Mouse (Mus musculus): ENCODE data around the gene Tmem242. TPM values are rescaled to one million over a fixed set of nuclear protein-coding genes. Genes with fewer than 3 reads are reported as not detected.

Tmem242 gene
- polyA plus RNA-seq, 1 experiment from 2014 or later: 45.6 TPM

GRCm38 (mm10) chr17:5403885-5404284, 36.2 kb downstream of the Tmem242 start:
- no peak for ATAC-seq
- Histone ChIP-seq H3K27me3 (ENCODE audit: insufficient read depth, low read length) (no peaks in the 10 kb centered on the region), H3K27ac (ENCODE audit: low read depth) (no peak overlapping the region), H3K36me3 (replicated peaks; ENCODE audit: insufficient read depth, low read length) (no peaks in the 10 kb centered on the region), H3K9ac (replicated peaks) (no peak overlapping the region), H3K4me3 (ENCODE audit: low read depth, low read length) (no peak overlapping the region), H3K4me1 (ENCODE audit: insufficient read depth) (peaks cover 15% of the 10 kb centered on the region), H3K4me2 (ENCODE audit: low read depth, low read length) (no peak overlapping the region), H3K9me3 (ENCODE audit: low read length) (no peaks in the 10 kb centered on the region)
- no peak for DNase-seq
- 62% methylated on average over 6 of the region's 6 CpGs for WGBS (ENCODE audit: insufficient replicate concordance)
- TF ChIP-seq EP300 (IDR thresholded peaks at IDR 0.05; ENCODE audit: low read depth) (no peak), CTCF (IDR thresholded peaks at IDR 0.05; ENCODE audit: low read depth) (no peak)

DNA sequence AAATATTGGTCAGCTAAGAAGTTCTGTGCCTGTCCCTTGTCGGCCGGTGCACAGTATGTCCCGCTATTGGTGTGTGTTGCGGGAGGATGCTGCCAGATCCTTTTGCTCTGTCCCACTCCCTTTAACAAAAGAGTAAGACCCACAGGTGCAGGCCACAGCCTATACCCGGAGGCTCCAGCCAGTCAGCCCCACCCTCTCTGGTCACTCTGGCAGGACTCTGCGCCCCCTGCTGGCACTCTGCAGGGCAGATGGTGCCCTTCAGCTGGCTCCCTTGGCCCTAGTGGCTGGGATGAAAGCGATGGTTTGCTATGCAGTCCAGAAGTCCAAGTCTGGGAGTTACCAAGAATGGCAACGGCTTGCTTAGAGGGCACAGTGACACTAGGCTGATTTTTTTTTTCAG, 37.4 kb downstream of the Tmem242 start:
- ATAC-seq: peak; percentile 88
- H3K27me3 ChIP-seq (ENCODE audit: insufficient read depth, low read length): no peaks in the 10 kb centered on the region
- TF ChIP-seq CTCF (IDR thresholded peaks at IDR 0.05; ENCODE audit: low read depth) (peak; percentile 91), EP300 (IDR thresholded peaks at IDR 0.05; ENCODE audit: low read depth) (no peak)

DNA sequence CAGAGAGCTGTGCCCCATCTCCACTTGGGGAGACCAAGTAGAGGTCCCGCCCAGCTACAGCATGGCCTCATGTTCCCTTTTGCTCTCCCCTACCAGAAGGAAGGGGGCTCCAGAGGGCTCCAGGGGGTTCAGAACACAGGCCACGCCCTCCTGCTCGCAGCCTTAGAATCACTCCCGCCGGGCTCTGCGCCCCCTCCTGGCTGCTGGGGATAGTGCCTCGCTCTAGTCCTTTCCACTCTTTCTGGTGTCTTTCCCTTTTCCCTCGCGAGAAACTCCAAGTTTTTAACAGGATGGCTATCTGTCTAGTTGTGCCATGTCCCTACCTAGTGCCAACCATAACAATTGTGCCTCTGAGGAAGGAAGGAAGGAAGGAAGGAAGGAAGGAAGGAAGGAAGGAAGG, 38.0 kb downstream of the Tmem242 start:
- Histone ChIP-seq H3K4me3 (ENCODE audit: low read depth, low read length) (no peak overlapping the region), H3K27me3 (ENCODE audit: insufficient read depth, low read length) (no peaks in the 10 kb centered on the region), H3K4me2 (ENCODE audit: low read depth, low read length) (peak overlapping the region; percentile 59), H3K4me1 (ENCODE audit: insufficient read depth) (peaks cover 18% of the 10 kb centered on the region), H3K36me3 (replicated peaks; ENCODE audit: insufficient read depth, low read length) (no peaks in the 10 kb centered on the region), H3K27ac (ENCODE audit: low read depth) (no peak overlapping the region), H3K9me3 (ENCODE audit: low read length) (no peaks in the 10 kb centered on the region), H3K9ac (replicated peaks) (no peak overlapping the region)
- DNase-seq (peak; percentile 84), ATAC-seq (peak; percentile 73)
- TF ChIP-seq EP300 (IDR thresholded peaks at IDR 0.05; ENCODE audit: low read depth) (no peak), CTCF (IDR thresholded peaks at IDR 0.05; ENCODE audit: low read depth) (peak; percentile 83)
- WGBS (ENCODE audit: insufficient replicate concordance): 6% methylated on average over 9 of the region's 9 CpGs

More for the DNA sequence above, 37.4 kb downstream of the Tmem242 start:
- no peaks in the 10 kb centered on the region for H3K36me3 ChIP-seq (replicated peaks; ENCODE audit: insufficient read depth, low read length)
- H3K4me2 ChIP-seq (ENCODE audit: low read depth, low read length): peak overlapping the region; percentile 59; the same call in 1 of the 2 replicates
- H3K27ac ChIP-seq (ENCODE audit: low read depth): no peak overlapping the region
- H3K4me3 ChIP-seq (ENCODE audit: low read depth, low read length): no peak overlapping the region
- 34% methylated on average over 8 of the region's 8 CpGs for WGBS (ENCODE audit: insufficient replicate concordance)
- peaks cover 17% of the 10 kb centered on the region for H3K4me1 ChIP-seq (ENCODE audit: insufficient read depth)
- DNase-seq: peak; percentile 86
- H3K9ac ChIP-seq (replicated peaks): no peak overlapping the region
- H3K9me3 ChIP-seq (ENCODE audit: low read length): no peaks in the 10 kb centered on the region

GRCm38 (mm10) chr17:5401288-5401687, 38.8 kb downstream of the Tmem242 start:
- no peak for TF ChIP-seq CTCF (IDR thresholded peaks at IDR 0.05; ENCODE audit: low read depth)
- no peak for TF ChIP-seq EP300 (IDR thresholded peaks at IDR 0.05; ENCODE audit: low read depth)
- no peaks in the 10 kb centered on the region for H3K9me3 ChIP-seq (ENCODE audit: low read length)
- DNase-seq (no peak), ATAC-seq (no peak)
- WGBS (ENCODE audit: insufficient replicate concordance): 81% methylated on average over 10 of the region's 10 CpGs
- H3K4me3 ChIP-seq (ENCODE audit: low read depth, low read length): no peak overlapping the region
- no peaks in the 10 kb centered on the region for H3K36me3 ChIP-seq (replicated peaks; ENCODE audit: insufficient read depth, low read length)
- no peak overlapping the region for H3K27ac ChIP-seq (ENCODE audit: low read depth)
- no peaks in the 10 kb centered on the region for H3K27me3 ChIP-seq (ENCODE audit: insufficient read depth, low read length)
- no peak overlapping the region for H3K9ac ChIP-seq (replicated peaks)
- H3K4me1 ChIP-seq (ENCODE audit: insufficient read depth): peaks cover 14% of the 10 kb centered on the region; the same call in 1 of the 2 replicates
- no peak overlapping the region for H3K4me2 ChIP-seq (ENCODE audit: low read depth, low read length)

DNA sequence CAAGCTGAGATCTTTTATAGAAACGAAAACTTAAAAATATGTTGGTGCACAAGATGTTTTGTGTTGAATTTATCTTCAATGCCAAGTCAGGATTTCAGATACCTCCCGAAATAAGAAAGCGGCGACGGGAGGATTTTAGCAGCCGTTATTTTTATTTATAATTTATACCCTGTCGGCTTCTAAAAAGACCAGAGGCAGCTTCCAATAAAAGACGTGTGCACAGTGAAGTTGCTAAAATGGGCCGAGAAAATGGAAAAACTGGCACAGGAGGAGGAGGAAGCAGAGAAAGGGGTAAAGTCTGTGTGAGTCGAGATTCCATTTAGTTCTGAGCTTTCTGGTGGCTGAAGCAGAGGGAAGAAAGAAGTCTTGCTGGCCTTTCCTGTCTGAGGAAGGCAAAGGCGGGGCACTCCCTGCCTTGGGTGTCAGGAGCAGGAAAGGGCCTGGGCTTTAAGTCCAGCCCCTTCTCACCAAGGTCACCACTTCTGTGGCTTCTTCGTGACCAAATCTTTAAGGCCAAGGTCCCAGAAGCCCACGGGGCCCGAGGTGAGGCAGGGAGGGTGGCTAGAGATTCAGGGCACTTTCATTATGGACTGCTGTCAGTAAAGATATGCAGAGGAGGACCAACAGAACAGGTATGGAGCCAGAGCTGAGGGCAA, 39.5 kb downstream of the Tmem242 start:
- Histone ChIP-seq H3K27ac (ENCODE audit: low read depth) (no peak overlapping the region), H3K9ac (replicated peaks) (no peak overlapping the region), H3K36me3 (replicated peaks; ENCODE audit: insufficient read depth, low read length) (no peaks in the 10 kb centered on the region), H3K9me3 (ENCODE audit: low read length) (no peaks in the 10 kb centered on the region), H3K4me2 (ENCODE audit: low read depth, low read length) (no peak overlapping the region), H3K4me1 (ENCODE audit: insufficient read depth) (peaks cover 14% of the 10 kb centered on the region; the same call in 1 of the 2 replicates), H3K4me3 (ENCODE audit: low read depth, low read length) (no peak overlapping the region), H3K27me3 (ENCODE audit: insufficient read depth, low read length) (no peaks in the 10 kb centered on the region)
- TF ChIP-seq CTCF (IDR thresholded peaks at IDR 0.05; ENCODE audit: low read depth) (no peak), EP300 (IDR thresholded peaks at IDR 0.05; ENCODE audit: low read depth) (no peak)
- WGBS (ENCODE audit: insufficient replicate concordance): 74% methylated on average over 14 of the region's 14 CpGs
- ATAC-seq (no peak), DNase-seq (no peak)

GRCm38 (mm10) chr17:5397148-5398007, 42.7 kb downstream of the Tmem242 start:
- no peak overlapping the region for H3K4me3 ChIP-seq (ENCODE audit: low read depth, low read length)
- 29% methylated on average over 33 of the region's 33 CpGs for WGBS (ENCODE audit: insufficient replicate concordance)
- no peak for TF ChIP-seq EP300 (IDR thresholded peaks at IDR 0.05; ENCODE audit: low read depth)
- TF ChIP-seq CTCF (IDR thresholded peaks at IDR 0.05; ENCODE audit: low read depth): peak; percentile 98
- H3K27me3 ChIP-seq (ENCODE audit: insufficient read depth, low read length): no peaks in the 10 kb centered on the region
- no peaks in the 10 kb centered on the region for H3K9me3 ChIP-seq (ENCODE audit: low read length)
- ATAC-seq: peak; percentile 67
- peaks cover 9% of the 10 kb centered on the region; the same call in 1 of the 2 replicates for H3K4me1 ChIP-seq (ENCODE audit: insufficient read depth)
- H3K36me3 ChIP-seq (replicated peaks; ENCODE audit: insufficient read depth, low read length): no peaks in the 10 kb centered on the region
- DNase-seq: peak; percentile 87
- H3K27ac ChIP-seq (ENCODE audit: low read depth): no peak overlapping the region
- 0 out of 2 replicates have a peak overlapping the region, but pooled peaks have one; percentile 4 for H3K9ac ChIP-seq (replicated peaks)
- peak overlapping the region; percentile 15; the same call in 1 of the 2 replicates for H3K4me2 ChIP-seq (ENCODE audit: low read depth, low read length)

Measured in liver, postnatal 0 days (tissue).